Mouse (Mus musculus): ENCODE measurements around the gene Ehd4. TPM values are rescaled to one million over a fixed set of nuclear protein-coding genes. Genes with fewer than 3 reads are reported as not detected.

The Ehd4 gene
- total RNA-seq, 2 experiments from 2014 or later, result 382 to 400 TPM

DNA sequence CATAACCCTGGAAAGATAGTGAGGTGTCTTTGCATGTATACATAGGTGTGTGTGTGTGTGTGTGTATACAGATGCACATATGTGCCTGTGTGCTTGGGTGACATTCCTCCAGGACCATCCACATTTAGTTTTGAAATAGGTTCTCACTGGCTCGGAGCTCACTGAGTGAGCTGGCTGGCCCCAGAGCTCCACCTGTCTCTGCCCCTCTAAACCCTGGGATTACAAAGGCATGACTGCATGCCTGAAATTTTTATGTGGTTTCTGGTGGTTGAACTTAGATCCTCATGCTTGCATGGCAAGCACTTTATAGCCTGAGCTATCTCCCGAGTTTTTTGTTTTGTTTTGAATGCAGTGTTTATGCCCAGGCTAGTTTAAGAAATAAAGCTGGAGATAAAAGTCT lies 7.9 kb downstream of the Ehd4 start:
- DNase-seq, result no peak

DNA sequence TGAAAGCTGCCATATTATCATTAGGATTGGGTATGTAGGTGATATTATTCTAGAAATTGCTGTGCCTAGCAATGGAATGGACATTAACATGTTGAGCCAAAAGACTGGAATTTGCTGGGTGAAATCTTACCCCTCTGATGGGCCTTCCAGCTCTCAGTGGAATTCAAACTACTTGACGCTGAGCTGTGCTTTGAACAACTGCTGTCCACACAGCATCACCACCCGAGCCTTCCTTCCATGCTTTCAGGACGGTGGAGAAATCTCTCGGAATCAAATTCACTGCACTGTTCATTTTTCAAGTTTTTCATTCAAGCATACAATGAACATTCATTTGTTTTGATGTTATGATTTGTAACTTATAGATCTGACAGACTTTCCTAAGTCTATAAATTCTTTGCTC lies 10.0 kb downstream of the Ehd4 start:
- no peak for DNase-seq

DNA sequence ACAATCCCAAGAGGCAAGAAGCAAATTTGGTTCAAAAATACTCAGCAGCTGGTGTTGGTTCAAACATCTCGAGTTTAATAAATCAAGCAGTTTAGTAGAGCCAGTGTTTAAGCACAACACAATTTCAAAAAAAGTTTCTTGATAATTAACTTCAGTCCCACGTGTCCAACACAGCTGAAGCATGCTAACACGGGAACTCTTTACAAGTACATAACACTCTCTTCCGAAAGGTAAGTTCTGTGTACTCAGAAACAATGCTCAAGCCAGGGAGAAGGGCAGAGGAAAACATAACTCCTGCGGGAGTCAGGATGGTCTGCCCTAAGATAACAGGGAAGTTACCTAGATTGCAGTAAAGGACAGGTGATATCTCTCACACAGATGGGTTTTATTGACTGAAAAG lies 12.1 kb downstream of the Ehd4 start:
- DNase-seq, result no peak

DNA sequence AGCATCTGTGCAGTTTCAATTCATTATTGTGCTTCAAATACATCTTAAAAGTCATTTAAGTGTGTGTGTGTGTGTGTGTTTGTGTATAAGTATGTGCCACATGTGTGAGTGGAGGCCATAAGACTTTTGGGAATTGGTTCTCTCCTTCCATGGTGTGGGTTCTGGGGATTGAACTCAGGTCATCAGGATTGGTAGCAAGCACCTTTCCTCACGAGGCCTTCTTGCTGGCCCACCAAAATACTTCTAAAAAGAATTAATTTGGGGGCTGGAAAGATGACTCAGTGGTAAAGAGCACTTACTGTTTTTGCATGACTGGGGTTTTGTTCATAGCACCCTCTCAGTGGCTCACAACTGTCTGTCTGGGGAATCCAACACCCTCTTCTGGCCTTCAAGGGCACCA lies 12.7 kb downstream of the Ehd4 start:
- no peak for DNase-seq

DNA sequence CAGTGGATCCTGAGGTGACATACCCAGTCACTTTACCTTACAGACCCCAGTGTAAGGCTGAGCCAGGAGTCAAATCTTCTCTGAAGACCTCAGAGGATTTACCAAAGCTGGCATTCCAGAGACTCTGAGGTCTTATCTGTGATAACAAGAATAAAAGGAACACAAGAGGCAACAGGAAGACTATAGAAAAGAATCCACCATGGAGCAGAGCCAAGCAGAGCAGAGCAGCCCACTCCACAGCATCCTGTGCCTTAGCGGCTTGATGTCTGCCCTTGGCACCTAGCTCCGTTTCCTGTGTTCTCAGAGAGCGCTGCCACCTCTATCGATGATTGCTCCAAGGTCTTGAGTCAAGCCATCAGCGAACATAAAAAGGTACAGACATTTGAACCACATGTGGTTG lies 14.1 kb downstream of the Ehd4 start:
- DNase-seq, result no peak

DNA sequence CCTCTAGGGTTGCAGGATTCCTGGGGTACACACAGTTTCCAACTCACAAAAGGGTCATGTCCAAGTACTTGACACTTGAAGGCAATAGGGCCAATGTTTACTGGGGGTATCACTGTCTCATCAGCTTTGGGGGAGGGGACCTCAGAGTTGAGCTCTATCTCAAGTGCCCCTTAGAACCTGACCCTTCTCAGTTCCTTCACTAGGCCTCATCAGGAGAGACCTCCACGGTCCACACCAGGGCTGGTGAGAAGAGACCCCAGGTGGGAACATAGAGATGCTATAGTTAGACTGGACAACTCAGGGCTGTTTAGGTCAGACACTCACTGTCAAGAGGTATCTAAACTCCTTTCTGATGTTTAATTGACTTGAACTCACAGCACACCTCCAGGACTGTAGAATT lies 15.3 kb downstream of the Ehd4 start:
- no peak for DNase-seq

DNA sequence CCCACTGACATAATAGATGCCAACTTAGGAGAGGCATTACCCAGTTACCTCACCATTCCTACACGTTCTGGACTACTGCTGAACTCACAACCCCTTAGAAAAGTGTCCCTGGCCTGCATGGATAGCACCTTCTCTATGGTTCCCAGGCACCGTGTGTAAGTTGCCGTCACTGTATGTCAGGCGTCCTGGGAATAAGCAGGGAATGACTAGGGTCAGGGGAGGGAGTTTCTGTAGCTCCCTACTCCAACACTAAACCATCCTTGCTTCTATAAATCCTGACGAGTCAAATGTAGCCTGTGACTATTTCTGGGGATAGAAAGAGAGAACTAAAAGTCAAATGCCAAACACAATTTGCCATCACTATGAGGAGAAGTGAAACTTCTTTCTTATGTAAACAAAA lies 17.1 kb downstream of the Ehd4 start:
- DNase-seq, result no peak

DNA sequence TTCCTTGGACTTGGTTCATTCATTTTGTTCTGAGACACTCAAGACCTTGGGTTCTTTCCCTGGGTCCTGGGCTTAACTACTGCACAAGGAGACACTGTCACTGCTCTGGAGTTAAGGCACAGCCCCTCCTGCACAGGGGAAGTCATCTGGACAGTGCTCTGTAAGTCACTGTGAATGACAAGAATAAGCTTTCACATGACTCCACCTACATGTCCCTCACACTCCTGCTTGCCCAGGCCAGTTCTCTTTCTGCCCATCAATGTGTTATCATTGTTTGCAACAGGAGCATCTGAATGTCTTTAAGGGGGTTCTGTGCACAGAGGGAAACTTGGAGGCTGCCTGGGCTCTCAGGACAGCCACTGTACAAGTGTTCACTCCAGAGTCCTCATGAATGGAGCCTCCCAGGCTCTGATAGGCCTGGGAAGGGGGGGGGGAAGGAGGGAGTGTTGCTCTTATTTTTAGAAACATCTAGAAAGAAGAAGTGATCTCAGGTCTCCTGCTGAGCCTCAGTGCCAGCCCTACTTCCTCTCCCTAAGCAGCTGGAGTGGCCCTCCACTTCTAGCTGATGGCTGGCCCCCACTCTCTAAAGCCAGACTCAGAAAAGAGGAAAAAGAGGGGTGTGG lies 19.8 kb downstream of the Ehd4 start:
- DNase-seq, result peak; percentile 64 to 77

DNA sequence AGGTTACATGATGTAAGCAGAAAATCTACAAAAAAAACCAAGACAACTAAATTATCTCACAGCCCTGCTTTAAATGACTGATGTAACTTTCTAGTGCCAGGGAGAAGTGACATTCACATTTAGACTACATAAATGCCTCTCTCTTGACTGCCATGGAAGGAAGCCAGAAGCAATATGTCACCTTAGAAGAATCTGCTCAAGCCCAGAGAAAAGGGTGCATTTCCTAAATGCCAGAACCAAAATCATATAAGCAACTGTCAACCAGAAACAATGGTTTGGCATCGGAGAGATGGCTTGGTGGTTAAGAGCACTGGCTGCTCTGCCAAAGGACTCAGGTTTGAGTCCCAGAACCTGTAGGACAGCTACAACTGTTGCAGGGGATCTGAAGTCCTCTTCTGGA lies 22.5 kb downstream of the Ehd4 start:
- no peak for DNase-seq

DNA sequence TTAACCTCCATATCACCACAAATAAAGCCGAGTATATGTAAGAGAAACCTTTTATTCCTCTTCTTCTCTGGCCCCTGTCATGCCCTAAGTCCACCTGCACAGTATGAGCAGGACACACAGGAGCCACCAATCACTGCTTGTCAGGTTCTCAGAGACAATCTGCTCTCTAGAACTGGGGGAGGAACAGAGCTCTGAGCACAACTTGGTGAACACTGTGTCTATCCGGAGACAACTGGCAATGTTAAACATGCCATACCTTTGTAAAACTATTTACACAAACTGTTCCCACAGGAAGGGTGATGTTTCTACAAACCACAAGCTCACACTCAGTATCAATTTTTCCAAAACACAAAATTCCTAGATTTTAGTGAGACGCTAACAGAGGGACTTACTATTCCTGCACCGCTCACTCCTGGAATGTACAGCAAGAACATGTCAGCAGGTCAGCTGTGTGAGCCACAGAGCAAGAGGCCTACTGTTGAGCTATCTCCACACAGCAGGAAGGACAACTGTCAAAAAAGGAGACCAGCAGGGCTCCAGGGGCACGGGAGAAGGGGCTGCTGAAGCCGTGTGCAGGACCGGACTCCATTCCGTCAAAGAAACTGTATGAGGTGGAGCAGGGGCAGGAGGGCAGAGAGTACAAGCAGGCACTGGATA lies 25.0 kb downstream of the Ehd4 start:
- DNase-seq, result peak in 1 of 2 experiments; percentile 48

DNA sequence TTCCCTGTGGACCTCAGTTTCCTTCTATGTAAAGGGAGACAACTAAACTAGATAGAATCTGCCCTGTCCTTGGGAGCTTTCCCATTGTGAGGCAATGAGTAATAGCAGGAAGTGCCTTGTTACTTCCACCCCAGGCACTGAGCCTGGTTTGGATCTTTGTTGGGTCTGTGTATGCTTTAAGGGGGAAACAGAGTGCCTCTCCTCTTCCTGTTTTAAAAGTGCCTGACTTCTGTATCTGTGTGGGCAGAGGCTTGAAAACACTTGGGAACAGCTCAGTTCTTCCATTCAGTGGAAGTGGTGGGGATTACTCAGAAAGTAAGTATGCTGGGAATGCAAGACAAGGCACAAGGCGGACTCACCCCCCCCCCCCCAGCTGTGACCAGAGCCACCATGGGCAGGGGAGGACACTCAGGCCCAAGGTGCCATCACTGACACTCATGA lies 25.8 kb downstream of the Ehd4 start:
- DNase-seq, result peak; percentile 70 to 84

DNA sequence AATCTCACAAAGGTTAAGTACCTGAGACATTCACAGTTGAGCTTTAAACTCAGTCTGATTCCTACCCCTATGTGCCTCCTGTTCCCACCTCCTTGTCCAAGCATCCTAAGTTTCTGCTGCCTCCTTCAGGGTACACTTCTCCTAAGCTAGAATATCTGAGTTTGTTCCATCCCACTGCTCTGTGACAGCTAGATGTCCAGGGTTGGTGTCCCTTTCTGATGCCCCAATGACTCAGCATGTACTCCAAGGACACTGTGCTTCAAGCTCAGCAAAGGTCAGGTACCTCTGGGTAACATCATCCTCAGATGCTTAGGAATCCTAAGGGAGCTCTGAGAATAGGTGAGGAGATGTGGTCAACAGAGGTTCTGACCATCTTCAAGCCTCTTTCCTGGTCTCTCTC lies 26.4 kb downstream of the Ehd4 start:
- DNase-seq, result no peak

DNA sequence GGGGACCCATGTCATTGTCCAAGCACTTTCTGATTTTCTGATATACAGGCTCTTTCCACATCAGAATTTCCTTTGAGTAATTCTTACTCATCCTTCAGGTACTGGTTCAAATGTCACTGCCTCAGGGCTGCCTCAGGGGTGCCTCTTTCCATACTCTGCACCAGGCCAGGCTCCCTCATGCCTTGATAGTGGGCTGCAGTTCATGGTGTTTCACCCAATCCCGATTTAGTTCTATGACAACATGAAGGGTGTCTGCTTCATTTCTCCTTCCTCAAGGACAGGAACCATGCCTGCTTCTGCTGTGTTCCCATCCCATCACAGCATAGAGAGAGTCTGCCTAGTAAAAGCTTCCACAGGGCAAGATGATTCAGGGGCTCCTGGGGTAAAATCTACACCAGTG lies 27.5 kb downstream of the Ehd4 start:
- DNase-seq, result peak in 1 of 2 experiments; percentile 42

DNA sequence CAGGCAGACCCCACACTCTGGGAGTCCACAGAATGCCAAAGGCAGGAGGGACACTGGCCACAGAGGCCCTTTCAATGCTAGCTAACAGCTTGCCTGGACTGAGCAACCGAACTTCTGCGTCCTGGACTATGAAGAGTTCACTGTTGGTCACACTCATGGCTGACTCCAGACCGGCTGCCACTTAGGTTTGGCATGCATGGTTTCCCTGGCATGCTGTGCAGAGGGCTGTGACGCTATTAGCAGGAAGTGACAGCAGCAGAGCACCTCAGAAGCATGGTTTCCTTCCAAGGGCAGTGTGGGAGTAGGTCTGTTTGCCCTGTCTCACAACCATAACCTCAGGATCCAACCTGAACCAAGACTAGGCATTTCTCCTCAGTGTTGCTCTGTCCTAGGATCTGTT lies 28.0 kb downstream of the Ehd4 start:
- DNase-seq, result peak; percentile 58 to 63

DNA sequence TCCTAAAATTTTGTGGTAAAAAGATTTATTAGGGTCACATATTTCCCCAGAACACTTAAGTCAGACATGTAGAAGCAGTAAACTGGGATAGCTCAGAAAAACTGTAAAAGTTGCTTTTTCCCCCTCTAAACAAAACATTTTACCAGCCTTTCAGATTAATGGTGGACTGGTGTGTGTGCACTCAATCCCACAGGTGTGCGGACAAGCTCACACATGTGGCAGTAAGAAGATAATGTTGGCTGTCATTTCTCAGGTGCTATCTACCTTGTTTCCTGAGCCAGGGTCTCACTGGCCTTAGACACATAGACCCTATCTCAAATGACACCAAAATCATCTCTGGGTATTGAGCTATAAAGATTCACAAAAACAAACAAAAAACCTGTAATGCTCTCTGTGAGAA lies 28.9 kb downstream of the Ehd4 start:
- DNase-seq, result no peak

DNA sequence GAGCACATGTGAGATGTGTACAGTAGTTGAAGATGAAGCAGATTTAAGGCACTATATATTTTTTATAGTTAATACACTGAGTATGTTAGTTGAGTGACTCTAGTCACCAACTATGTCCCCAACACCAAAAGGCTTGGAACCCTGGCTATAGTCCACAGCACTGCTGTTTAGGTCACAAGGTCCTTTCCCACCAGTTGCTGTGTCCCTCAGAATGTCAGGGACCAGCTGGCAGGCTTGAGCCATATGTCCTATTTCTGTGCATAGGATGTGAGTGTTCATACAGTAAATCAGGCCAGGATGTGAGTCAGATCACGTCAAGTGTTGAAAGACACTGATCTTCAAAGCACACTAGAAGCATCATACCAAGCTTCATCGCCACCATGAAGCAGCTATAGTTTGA lies 29.5 kb downstream of the Ehd4 start:
- no peak for DNase-seq

DNA sequence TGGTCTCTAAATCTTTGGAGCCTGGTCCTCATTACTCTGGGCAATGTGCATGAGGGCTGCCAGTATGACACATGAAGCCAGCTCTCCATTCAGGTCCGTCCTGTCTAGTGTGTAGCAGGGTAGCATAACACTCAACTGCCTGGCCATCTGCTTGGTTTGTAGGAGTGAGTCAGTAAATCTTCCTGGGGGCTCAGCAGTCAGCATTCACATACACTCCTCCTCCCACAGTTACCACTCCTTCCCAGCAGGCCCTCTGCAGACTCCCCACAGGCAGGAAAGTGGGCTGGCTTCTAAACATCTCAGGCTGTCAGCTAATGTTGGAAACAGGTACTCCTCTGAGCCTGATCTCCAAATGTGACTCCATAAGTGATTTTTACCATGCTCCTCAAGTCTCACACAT lies 30.3 kb downstream of the Ehd4 start:
- DNase-seq, result no peak

DNA sequence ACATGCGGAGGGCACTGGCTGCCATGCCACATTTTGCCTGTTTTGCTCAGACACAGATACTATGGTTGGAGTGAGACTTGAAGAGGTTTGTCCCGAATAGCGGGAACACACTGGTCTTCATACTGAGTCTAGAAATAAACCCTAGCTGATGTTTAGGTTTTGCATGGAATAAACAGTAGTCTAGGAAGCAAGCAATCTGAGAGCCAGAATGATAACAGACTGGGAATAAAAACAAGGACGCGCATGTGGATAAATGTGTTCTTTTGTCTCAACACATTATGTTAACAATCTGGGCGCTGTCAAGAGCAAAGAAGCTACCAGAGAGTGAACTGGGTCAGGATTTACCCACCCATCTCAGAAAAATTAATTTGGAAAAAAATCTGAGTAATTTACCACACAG lies 31.4 kb downstream of the Ehd4 start:
- DNase-seq, result no peak

DNA sequence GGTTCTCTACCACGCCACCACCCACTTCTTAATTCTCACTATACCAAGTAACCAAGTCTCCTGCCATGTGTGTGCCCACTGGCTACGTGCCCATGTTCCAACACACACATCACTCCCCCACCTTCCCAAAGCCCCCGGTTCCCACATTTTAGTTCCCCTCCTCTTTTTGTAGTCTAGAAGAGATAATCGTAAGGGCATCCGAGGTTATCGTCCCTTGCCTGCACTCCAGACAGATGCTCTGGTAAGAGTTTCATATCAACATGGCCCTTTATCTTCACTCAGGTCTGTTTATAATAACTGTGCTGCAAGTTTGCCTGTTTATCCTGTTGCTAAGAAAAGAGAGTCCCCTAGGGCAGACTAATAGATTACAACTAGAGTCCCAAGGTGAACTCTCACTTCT lies 37.1 kb downstream of the Ehd4 start:
- no peak for DNase-seq

DNA sequence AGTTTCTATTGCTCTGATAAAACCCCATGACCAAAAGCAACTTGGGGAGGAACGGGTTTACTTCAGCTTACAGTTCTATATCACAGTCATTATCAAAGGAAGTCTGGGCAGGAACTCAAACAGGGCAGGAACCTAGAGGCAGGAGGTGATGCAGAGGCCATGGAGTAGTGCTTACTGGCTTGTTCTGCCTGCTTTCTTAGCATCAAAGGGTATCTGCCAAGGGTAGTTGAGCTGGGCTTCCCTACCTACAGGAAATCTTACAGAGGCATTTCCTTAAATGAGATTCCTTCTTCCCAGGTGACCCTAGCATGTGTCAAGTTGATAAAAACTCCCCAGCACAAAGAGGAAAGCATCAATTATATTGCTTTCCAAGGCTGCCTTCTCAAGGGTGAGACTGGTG lies 38.0 kb downstream of the Ehd4 start:
- no peak for DNase-seq

DNA sequence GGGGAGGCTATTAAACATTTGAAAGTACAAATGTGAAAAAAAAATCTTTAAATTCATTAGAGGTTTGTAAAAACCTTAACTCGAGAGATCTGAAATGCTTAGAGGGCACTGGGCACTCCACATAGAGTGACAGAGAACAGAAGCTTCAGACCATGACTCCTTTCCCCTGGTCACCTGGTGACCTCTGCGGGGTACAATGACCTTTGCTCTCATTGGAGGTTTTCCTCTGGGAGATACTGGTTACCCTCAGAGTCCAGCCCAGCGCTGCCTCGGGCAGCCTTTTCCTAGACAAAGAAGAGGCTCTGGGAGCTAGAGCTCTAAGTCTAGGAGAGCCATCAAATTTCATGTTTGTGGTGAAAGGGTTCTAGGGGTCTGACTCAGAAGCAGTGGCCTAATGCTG lies 39.4 kb downstream of the Ehd4 start:
- DNase-seq, result no peak

DNA sequence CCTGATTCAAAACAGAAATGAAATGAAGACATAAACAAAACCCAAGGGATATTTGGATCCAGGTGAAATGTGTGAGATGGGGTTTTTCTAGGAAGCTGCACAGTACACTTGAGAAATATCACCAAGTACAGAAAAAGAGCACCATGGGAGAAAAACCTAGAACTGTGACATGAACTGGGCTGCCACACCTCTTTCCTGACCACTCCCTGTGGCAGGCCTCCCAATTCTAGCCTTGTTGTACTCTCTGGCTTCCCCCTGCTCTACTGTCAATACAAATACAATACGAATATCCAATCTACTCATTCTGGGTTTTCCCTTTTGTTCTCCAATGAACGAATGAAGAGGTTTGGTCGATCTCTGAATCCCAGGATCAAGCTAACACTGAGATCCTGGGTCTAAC lies 40.4 kb downstream of the Ehd4 start:
- no peak for DNase-seq

DNA sequence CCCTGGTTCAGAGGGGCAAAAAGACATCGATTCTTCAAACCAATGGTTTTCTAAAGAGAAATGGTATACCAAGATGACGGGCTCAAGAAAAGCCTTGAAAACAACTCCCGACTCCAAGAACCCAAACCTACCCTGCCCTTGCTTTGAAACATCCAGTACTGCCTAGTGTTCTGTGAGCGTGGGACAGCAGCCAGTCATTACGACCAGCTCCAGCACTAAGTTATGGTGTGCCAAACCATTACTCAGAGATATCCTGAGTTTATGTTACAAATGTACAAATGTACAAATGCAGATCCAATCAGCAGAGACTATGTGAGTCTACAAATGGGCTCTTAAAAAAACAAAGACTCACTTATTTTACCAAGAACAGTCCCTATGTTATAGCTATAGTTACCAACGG lies 40.9 kb downstream of the Ehd4 start:
- DNase-seq, result peak; percentile 60 to 70

DNA sequence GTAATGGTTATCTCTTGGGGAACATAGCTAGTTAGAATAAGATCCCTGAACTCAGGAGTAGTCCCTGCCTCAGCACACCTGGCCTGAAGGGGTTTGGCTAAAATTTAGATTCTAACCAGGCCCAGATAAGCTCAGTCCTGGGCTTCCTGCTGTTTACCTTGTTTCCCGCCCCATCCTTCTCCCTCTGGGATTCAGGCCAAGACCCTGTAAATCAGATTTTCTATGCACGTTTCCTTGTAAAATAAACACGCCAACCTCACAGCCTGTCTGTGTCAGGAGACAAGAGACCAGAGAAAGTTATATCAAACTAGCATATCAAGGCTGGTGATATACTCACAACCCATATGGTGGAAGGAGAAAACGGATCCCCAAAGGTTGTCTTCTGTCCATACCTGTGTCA lies 42.8 kb downstream of the Ehd4 start:
- no peak for DNase-seq

DNA sequence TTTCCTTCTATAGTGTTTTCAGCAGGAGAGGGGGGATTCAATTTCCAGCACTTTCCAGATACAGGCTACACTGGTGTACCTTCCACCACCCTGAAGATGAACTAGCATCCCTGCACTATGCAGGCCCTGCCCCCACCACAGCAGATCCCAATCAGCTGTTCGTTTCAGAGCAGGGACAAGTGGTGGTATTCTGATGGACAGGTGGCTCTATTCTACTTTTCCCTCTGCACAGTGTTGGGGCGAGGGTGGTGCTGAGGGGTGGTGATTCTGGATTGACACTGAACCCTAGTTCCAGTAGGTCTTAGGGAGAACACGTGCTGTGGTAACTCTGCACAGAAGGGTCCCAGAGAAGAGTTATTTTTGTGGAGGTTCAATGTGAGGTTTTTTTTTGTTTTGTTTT lies 43.2 kb downstream of the Ehd4 start:
- DNase-seq, result no peak

All from heart, adult 18-20 months (tissue).